9 mouse cellular contexts compared by ENCODE assay signal in the genomic region with DNA sequence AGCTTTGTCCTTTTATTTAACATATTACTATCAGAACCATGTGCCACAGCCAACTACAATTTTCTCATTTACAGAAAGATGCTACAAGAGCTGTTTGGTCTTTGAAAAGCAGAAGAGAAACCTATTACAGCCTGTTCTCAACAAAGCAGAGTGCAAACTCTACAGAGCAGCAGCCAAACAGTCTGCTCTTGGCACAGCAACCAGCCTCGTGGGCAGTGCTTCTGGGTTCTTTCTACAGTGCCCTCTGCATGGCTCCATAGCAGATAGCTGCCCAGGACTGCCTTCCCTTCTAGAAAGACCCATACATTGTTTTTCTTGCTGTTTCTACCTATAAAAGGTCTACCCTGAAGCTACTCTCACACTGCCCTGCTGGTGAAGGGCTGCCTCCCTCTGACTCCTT. TPM values are rescaled to one million over a fixed set of nuclear protein-coding genes. Genes with fewer than 3 reads are reported as not detected.
DNase-seq lines count a peak whose midpoint lies in the region; ATAC-seq and TF ChIP-seq lines count a peak whose summit lies in the region.
"Had no signal": no experiment of that assay in that cellular context is flagged by ENCODE, and none has a peak within 500 bp of the region (broad histone marks: within the 10 kb centered on the region; RNA-seq: fewer than 3 reads in every experiment).

No protein-coding gene starts in this region.

- no peak for TF ChIP-seq CTCF in midbrain, postnatal 0 days (IDR thresholded peaks at IDR 0.05)

- H3K9me3 ChIP-seq in forebrain, embryonic 14.5 days (replicated peaks; ENCODE audit: control insufficient read depth, low read length), result no peaks in the 10 kb centered on the region
- no peaks in the 10 kb centered on the region for H3K9me3 ChIP-seq in forebrain, embryonic 13.5 days (replicated peaks)
- no peaks in the 10 kb centered on the region for H3K9me3 ChIP-seq in midbrain, postnatal 0 days (ENCODE audit: low read length)
- H3K9me3 ChIP-seq in midbrain, embryonic 13.5 days, result no peaks in the 10 kb centered on the region
- H3K9me3 ChIP-seq: kidney, embryonic 15.5 days had no signal

- no peak for ATAC-seq in forebrain, embryonic 14.5 days
- ATAC-seq in forebrain, embryonic 13.5 days, result no peak
- ATAC-seq in midbrain, postnatal 0 days (ENCODE audit: low FRiP score), result no peak
- no peak for ATAC-seq in midbrain, embryonic 13.5 days

- no peaks in the 10 kb centered on the region for H3K27me3 ChIP-seq in forebrain, embryonic 14.5 days (replicated peaks; ENCODE audit: control insufficient read depth, insufficient read depth, low read length)
- no peaks in the 10 kb centered on the region for H3K27me3 ChIP-seq in forebrain, embryonic 13.5 days
- H3K27me3 ChIP-seq in midbrain, postnatal 0 days (ENCODE audit: insufficient read depth, low read length), result no peaks in the 10 kb centered on the region
- H3K27me3 ChIP-seq in midbrain, embryonic 13.5 days, result no peaks in the 10 kb centered on the region
- H3K27me3 ChIP-seq: kidney, embryonic 15.5 days had no signal

- peak; percentile 14 for DNase-seq in forebrain, embryonic 14.5 days (ENCODE audit: low spot score)
- peak; percentile 46 for DNase-seq in midbrain, postnatal 0 days (ENCODE audit: low spot score)
- peak; percentile 66 to 87 for DNase-seq in layer of hippocampus, adult 18-20 months (ENCODE audit: low spot score in 2 of 2)
- DNase-seq in right cerebral cortex, postnatal 10 days (ENCODE audit: low spot score in 2 of 2), result peak; percentile 72 to 76
- no peak for DNase-seq in T-cell, adult 2 months (ENCODE audit: low spot score)
- no peak for DNase-seq in cerebellum, adult 9-10 months

- 0 out of 2 replicates have a peak, but pooled peaks cover 7% of the 10 kb centered on the region for H3K36me3 ChIP-seq in forebrain, embryonic 14.5 days (ENCODE audit: control insufficient read depth, insufficient read depth, low read length)
- H3K36me3 ChIP-seq in forebrain, embryonic 13.5 days (ENCODE audit: poor library complexity, severe bottlenecking), result peaks cover 13% of the 10 kb centered on the region; the same call in 1 of the 2 replicates
- peaks cover 6% of the 10 kb centered on the region for H3K36me3 ChIP-seq in midbrain, postnatal 0 days (ENCODE audit: insufficient read depth, low read length)
- H3K36me3 ChIP-seq in midbrain, embryonic 13.5 days, result peaks cover 15% of the 10 kb centered on the region

- WGBS in forebrain, embryonic 14.5 days, result 81% methylated on average over 1 of the region's 1 CpGs
- 69% methylated on average over 1 of the region's 1 CpGs for WGBS in forebrain, embryonic 13.5 days
- 88% methylated on average over 1 of the region's 1 CpGs for WGBS in midbrain, postnatal 0 days
- WGBS in midbrain, embryonic 13.5 days, result 79% methylated on average over 1 of the region's 1 CpGs

- 0 out of 2 replicates have a peak overlapping the region, but pooled peaks have one; percentile 27 for H3K27ac ChIP-seq in forebrain, embryonic 14.5 days (ENCODE audit: low read depth, low read length)
- no peak overlapping the region for H3K27ac ChIP-seq in forebrain, embryonic 13.5 days
- peak overlapping the region; percentile 1; the same call in 1 of the 2 replicates for H3K27ac ChIP-seq in midbrain, postnatal 0 days (ENCODE audit: low read depth, low read length)
- no peak overlapping the region for H3K27ac ChIP-seq in midbrain, embryonic 13.5 days
- H3K27ac ChIP-seq: kidney, embryonic 15.5 days had no signal

- H3K4me2 ChIP-seq in forebrain, embryonic 14.5 days (ENCODE audit: low read length), result no peak overlapping the region
- no peak overlapping the region for H3K4me2 ChIP-seq in forebrain, embryonic 13.5 days
- H3K4me2 ChIP-seq in midbrain, postnatal 0 days (ENCODE audit: low read depth, low read length, poor library complexity, severe bottlenecking), result no peak overlapping the region
- H3K4me2 ChIP-seq in midbrain, embryonic 13.5 days (replicated peaks), result no peak overlapping the region
- H3K4me2 ChIP-seq: kidney, embryonic 15.5 days had no signal

- H3K4me1 ChIP-seq in forebrain, embryonic 14.5 days (ENCODE audit: control insufficient read depth, insufficient read depth, low read length), result 0 out of 2 replicates have a peak, but pooled peaks cover 2% of the 10 kb centered on the region
- peaks cover 19% of the 10 kb centered on the region; the same call in 1 of the 2 replicates for H3K4me1 ChIP-seq in forebrain, embryonic 13.5 days
- H3K4me1 ChIP-seq in midbrain, postnatal 0 days (ENCODE audit: insufficient read depth, low read length), result no peaks in the 10 kb centered on the region
- no peaks in the 10 kb centered on the region; the same call in 1 of the 2 replicates for H3K4me1 ChIP-seq in midbrain, embryonic 13.5 days (replicated peaks)
- H3K4me1 ChIP-seq: kidney, embryonic 15.5 days had no signal

- no peak overlapping the region for H3K4me3 ChIP-seq in forebrain, embryonic 14.5 days (ENCODE audit: low read depth, low read length)
- no peak overlapping the region for H3K4me3 ChIP-seq in forebrain, embryonic 13.5 days
- no peak overlapping the region for H3K4me3 ChIP-seq in midbrain, postnatal 0 days (ENCODE audit: low read depth, low read length)
- H3K4me3 ChIP-seq in midbrain, embryonic 13.5 days (replicated peaks), result no peak overlapping the region
- H3K4me3 ChIP-seq: kidney, embryonic 15.5 days had no signal

- H3K9ac ChIP-seq in forebrain, embryonic 14.5 days (ENCODE audit: low read length), result peak overlapping the region; percentile 17; the same call in 1 of the 2 replicates
- H3K9ac ChIP-seq in forebrain, embryonic 13.5 days, result no peak overlapping the region
- no peak overlapping the region for H3K9ac ChIP-seq in midbrain, postnatal 0 days (replicated peaks; ENCODE audit: low read length, poor library complexity, severe bottlenecking)
- no peak overlapping the region; the same call in 1 of the 2 replicates for H3K9ac ChIP-seq in midbrain, embryonic 13.5 days (replicated peaks)
- H3K9ac ChIP-seq: kidney, embryonic 15.5 days had no signal

RNA-seq across cellular contexts. Expression of a gene that starts 58.3 kb away (rescaled TPM):
- 50.7 and 57.9 TPM in 2 replicates for polyA plus RNA-seq in forebrain, embryonic 14.5 days (2014; fragmentation: Nextera tagmentation; extraction: Ambion mirVana)
- 81.0 and 84.5 TPM in 2 replicates for polyA plus RNA-seq in forebrain, embryonic 13.5 days (2015; fragmentation: Nextera tagmentation; extraction: Ambion mirVana)
- total RNA-seq in midbrain, postnatal 0 days (2014; rRNA removed), result 228 and 281 TPM in 2 replicates
- polyA plus RNA-seq in midbrain, postnatal 0 days (2015; fragmentation: Nextera tagmentation; extraction: Ambion mirVana), result 124 and 136 TPM in 2 replicates
- 66.0 and 72.5 TPM in 2 replicates for polyA plus RNA-seq in midbrain, embryonic 13.5 days (2015; fragmentation: Nextera tagmentation; extraction: Ambion mirVana)
- 100 to 1,000 TPM; 210 to 214 TPM for total RNA-seq in layer of hippocampus, adult 18-20 months (2021)

RNA-seq across cellular contexts. Expression of a gene that starts 59.7 kb away (rescaled TPM):
- polyA plus RNA-seq in forebrain, embryonic 14.5 days (2014; fragmentation: Nextera tagmentation; extraction: Ambion mirVana), result 89.8 and 100 TPM in 2 replicates
- polyA plus RNA-seq in forebrain, embryonic 13.5 days (2015; fragmentation: Nextera tagmentation; extraction: Ambion mirVana), result 65.8 and 77.6 TPM in 2 replicates
- 156 and 167 TPM in 2 replicates for total RNA-seq in midbrain, postnatal 0 days (2014; rRNA removed)
- polyA plus RNA-seq in midbrain, postnatal 0 days (2015; fragmentation: Nextera tagmentation; extraction: Ambion mirVana), result 144 and 156 TPM in 2 replicates
- polyA plus RNA-seq in midbrain, embryonic 13.5 days (2015; fragmentation: Nextera tagmentation; extraction: Ambion mirVana), result 77.6 and 84.8 TPM in 2 replicates
- 100 to 1,000 TPM; 324 to 341 TPM for total RNA-seq in layer of hippocampus, adult 18-20 months (2021)

Comparison
In these comparisons a context has a peak if more than half of its experiments do, and no peak if none do; other contexts are left out.
1. H3K27ac ChIP-seq: peak in forebrain, embryonic 14.5 days (single experiment) and midbrain, postnatal 0 days (single experiment); none in forebrain, embryonic 13.5 days (single experiment) and midbrain, embryonic 13.5 days (single experiment).
2. DNase-seq: peak in forebrain, embryonic 14.5 days (single experiment), midbrain, postnatal 0 days (single experiment), layer of hippocampus, adult 18-20 months (2 of 2) and right cerebral cortex, postnatal 10 days (2 of 2); none in T-cell, adult 2 months (single experiment) and cerebellum, adult 9-10 months (single experiment).